Mouse (Mus musculus): ENCODE measurements around the gene Msi1. TPM values are rescaled to one million over a fixed set of nuclear protein-coding genes. Genes with fewer than 3 reads are reported as not detected.

Msi1 gene
- polyA plus RNA-seq, 1 experiment from 2014 or later = 29.5 TPM

DNA sequence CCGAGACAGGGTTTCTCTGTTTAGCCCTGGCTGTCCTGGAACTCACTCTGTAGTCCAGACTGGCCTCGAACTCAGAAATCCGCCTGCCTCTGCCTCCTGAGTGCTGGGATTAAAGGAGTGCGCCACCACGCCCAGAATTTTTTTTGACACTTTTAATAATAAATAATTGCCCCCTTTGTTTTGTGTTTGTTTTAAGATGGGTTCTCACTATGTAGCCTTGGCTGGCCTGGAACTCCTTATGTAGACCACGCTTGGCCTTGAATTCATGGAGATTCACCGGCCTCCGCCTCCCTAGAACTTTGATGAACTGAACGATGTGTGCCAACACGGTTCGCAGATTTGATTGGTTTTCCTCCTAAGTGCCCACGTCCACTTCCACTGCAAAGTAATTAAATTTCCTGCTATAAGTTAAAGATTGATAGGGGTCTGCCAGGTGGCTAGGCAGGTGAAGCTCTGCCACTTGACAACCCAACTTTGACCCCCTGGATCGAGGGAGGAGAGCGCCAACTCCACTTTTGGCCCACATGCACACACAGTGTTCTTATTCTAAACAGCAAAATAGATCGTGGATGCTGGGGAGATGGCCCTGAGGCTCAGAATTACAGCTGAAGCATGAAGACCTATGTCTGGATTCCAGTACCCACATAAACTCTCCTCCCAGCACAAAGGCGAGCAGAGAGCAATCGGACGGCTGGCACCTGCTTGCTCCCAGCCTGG is 56.2 kb downstream of the Msi1 start:
- no peak overlapping the region for H3K4me2 ChIP-seq
- WGBS = 87% methylated on average over 18 of the region's 18 CpGs
- peaks cover 18% of the 10 kb centered on the region for H3K4me1 ChIP-seq (replicated peaks)
- no peaks in the 10 kb centered on the region for H3K36me3 ChIP-seq
- peaks cover 21% of the 10 kb centered on the region for H3K27me3 ChIP-seq
- H3K4me3 ChIP-seq (replicated peaks) = no peak overlapping the region
- H3K9me3 ChIP-seq = no peaks in the 10 kb centered on the region
- no peak overlapping the region for H3K27ac ChIP-seq
- no peak overlapping the region for H3K9ac ChIP-seq (replicated peaks)
- ATAC-seq (ENCODE audit: insufficient number of reproducible peaks, insufficient read depth, low FRiP score, low TSS enrichment, low read depth) = no peak

DNA sequence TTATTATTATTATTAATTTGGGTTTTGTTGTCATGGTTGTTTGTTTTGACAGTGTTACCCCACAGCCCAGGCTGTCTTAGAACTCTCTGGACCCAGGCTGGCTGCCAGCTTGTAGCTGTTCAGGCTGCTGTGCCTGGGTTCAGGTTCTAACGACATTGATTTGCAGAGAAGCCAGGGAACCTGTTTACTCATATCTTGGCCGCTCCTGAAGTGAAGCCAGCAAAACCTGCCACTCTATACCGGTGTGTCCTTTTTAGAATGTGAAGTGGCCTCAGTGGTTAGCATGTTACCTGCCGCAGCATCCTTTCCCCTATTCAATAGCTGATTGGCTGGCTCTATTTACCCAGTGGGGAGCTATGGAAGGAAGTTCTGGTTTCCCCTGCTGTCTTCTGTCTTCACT is 57.3 kb downstream of the Msi1 start:
- ATAC-seq (ENCODE audit: insufficient number of reproducible peaks, insufficient read depth, low FRiP score, low TSS enrichment, low read depth) = no peak
- WGBS = 57% methylated on average over 4 of the region's 4 CpGs
- Histone ChIP-seq H3K4me2 (no peak overlapping the region), H3K9ac (replicated peaks) (no peak overlapping the region), H3K4me1 (replicated peaks) (peaks cover 25% of the 10 kb centered on the region), H3K27me3 (peaks cover 14% of the 10 kb centered on the region), H3K9me3 (no peaks in the 10 kb centered on the region), H3K36me3 (no peaks in the 10 kb centered on the region), H3K4me3 (replicated peaks) (no peak overlapping the region), H3K27ac (no peak overlapping the region)

GRCm38 (mm10) chr5:115487353-115487752 is 58.0 kb downstream of the Msi1 start:
- H3K36me3 ChIP-seq = no peaks in the 10 kb centered on the region
- H3K27me3 ChIP-seq = peaks cover 8% of the 10 kb centered on the region
- no peak overlapping the region for H3K4me3 ChIP-seq (replicated peaks)
- 89% methylated on average over 8 of the region's 8 CpGs for WGBS
- ATAC-seq (ENCODE audit: insufficient number of reproducible peaks, insufficient read depth, low FRiP score, low TSS enrichment, low read depth) = no peak
- no peak overlapping the region for H3K9ac ChIP-seq (replicated peaks)
- no peak overlapping the region for H3K4me2 ChIP-seq
- H3K9me3 ChIP-seq = no peaks in the 10 kb centered on the region
- no peak overlapping the region for H3K27ac ChIP-seq
- peaks cover 30% of the 10 kb centered on the region for H3K4me1 ChIP-seq (replicated peaks)

- Histone ChIP-seq H3K9me3 (no peaks in the 10 kb centered on the region), H3K27me3 (peaks cover 1% of the 10 kb centered on the region; the same call in 1 of the 2 replicates), H3K36me3 (no peaks in the 10 kb centered on the region), H3K9ac (replicated peaks) (peak overlapping the region; percentile 56; the same call in 1 of the 2 replicates), H3K4me1 (replicated peaks) (peaks cover 27% of the 10 kb centered on the region), H3K27ac (no peak overlapping the region), H3K4me2 (no peak overlapping the region), H3K4me3 (replicated peaks) (0 out of 2 replicates have a peak overlapping the region, but pooled peaks have one; percentile 37)
- ATAC-seq (ENCODE audit: insufficient number of reproducible peaks, insufficient read depth, low FRiP score, low TSS enrichment, low read depth) = no peak
- WGBS = 76% methylated on average over 9 of the region's 9 CpGs
Measured at GRCm38 (mm10) chr5:115487942-115488580, 58.7 kb downstream of the Msi1 start.

- peak; percentile 71 for ATAC-seq (ENCODE audit: insufficient number of reproducible peaks, insufficient read depth, low FRiP score, low TSS enrichment, low read depth)
Measured at GRCm38 (mm10) chr5:115488841-115489698, 59.7 kb downstream of the Msi1 start.

GRCm38 (mm10) chr5:115489699-115490637 is 60.6 kb downstream of the Msi1 start:
- no peaks in the 10 kb centered on the region for H3K9me3 ChIP-seq
- WGBS = under 1% methylated on average over 50 of the region's 50 CpGs
- peak; percentile 61 for ATAC-seq (ENCODE audit: insufficient number of reproducible peaks, insufficient read depth, low FRiP score, low TSS enrichment, low read depth)
- H3K27me3 ChIP-seq = no peaks in the 10 kb centered on the region
- H3K27ac ChIP-seq = peak overlapping the region; percentile 100
- H3K4me3 ChIP-seq (replicated peaks) = peak overlapping the region; percentile 37
- peaks cover 29% of the 10 kb centered on the region for H3K4me1 ChIP-seq (replicated peaks)
- peak overlapping the region; percentile 74 for H3K9ac ChIP-seq (replicated peaks)
- H3K36me3 ChIP-seq = no peaks in the 10 kb centered on the region
- H3K4me2 ChIP-seq = peak overlapping the region; percentile 64

More at GRCm38 (mm10) chr5:115488841-115489698, 59.7 kb downstream of the Msi1 start:
- under 1% methylated on average over 39 of the region's 39 CpGs for WGBS
- peak overlapping the region; percentile 58 for H3K4me2 ChIP-seq
- peak overlapping the region; percentile 37 for H3K4me3 ChIP-seq (replicated peaks)
- H3K36me3 ChIP-seq = no peaks in the 10 kb centered on the region
- no peaks in the 10 kb centered on the region for H3K9me3 ChIP-seq
- H3K27ac ChIP-seq = peak overlapping the region; percentile 100
- H3K4me1 ChIP-seq (replicated peaks) = peaks cover 34% of the 10 kb centered on the region
- H3K9ac ChIP-seq (replicated peaks) = peak overlapping the region; percentile 56
- no peaks in the 10 kb centered on the region for H3K27me3 ChIP-seq

DNA sequence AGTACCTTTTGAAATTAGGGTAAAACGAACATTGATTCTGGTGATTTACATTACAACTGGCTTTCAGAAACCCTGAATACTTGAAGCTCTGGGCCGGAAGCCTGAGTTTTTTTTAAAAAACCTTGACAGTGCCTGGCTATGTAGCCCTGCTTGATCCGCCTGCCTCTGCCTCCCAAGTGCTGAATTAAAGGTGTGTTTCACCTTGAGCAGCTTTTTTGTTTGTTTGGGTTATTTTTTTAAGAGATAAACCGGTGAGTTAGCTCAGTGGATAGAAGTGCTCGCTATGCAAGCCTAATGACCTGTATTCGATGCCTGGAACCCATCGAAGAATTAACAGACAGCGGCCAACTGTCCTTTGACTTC is 61.2 kb downstream of the Msi1 start:
- H3K9me3 ChIP-seq = no peaks in the 10 kb centered on the region
- H3K4me1 ChIP-seq (replicated peaks) = peaks cover 29% of the 10 kb centered on the region
- H3K27ac ChIP-seq = peak overlapping the region; percentile 59; the same call in 1 of the 2 replicates
- H3K4me2 ChIP-seq = peak overlapping the region; percentile 64
- no peaks in the 10 kb centered on the region for H3K36me3 ChIP-seq
- H3K4me3 ChIP-seq (replicated peaks) = no peak overlapping the region
- no peak for ATAC-seq (ENCODE audit: insufficient number of reproducible peaks, insufficient read depth, low FRiP score, low TSS enrichment, low read depth)
- H3K27me3 ChIP-seq = no peaks in the 10 kb centered on the region
- no peak overlapping the region for H3K9ac ChIP-seq (replicated peaks)
- 11% methylated on average over 8 of the region's 8 CpGs for WGBS

DNA sequence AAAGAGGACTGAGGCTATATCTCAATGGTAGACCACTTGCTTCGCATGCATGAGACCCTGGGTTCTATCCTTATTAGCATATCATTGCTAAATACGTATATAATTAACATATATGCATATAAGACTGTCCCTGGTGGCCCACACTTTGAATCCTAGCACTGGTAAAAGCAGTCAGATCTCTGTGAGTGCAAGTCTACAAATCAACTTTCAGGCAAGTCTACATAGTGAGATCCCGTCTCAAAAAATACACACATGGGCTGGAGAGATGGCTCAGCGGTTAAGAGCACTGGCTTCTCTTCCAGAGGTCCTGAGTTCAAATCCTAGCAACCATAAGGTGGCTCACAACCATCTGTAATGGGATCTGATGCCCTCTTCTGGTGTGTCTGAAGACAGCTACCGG is 61.7 kb downstream of the Msi1 start:
- Histone ChIP-seq H3K4me2 (peak overlapping the region; percentile 64), H3K4me3 (replicated peaks) (no peak overlapping the region), H3K27me3 (no peaks in the 10 kb centered on the region), H3K36me3 (no peaks in the 10 kb centered on the region), H3K9me3 (no peaks in the 10 kb centered on the region), H3K27ac (no peak overlapping the region), H3K4me1 (replicated peaks) (peaks cover 29% of the 10 kb centered on the region), H3K9ac (replicated peaks) (no peak overlapping the region)
- no peak for ATAC-seq (ENCODE audit: insufficient number of reproducible peaks, insufficient read depth, low FRiP score, low TSS enrichment, low read depth)
- WGBS = 41% methylated on average over 5 of the region's 5 CpGs

DNA sequence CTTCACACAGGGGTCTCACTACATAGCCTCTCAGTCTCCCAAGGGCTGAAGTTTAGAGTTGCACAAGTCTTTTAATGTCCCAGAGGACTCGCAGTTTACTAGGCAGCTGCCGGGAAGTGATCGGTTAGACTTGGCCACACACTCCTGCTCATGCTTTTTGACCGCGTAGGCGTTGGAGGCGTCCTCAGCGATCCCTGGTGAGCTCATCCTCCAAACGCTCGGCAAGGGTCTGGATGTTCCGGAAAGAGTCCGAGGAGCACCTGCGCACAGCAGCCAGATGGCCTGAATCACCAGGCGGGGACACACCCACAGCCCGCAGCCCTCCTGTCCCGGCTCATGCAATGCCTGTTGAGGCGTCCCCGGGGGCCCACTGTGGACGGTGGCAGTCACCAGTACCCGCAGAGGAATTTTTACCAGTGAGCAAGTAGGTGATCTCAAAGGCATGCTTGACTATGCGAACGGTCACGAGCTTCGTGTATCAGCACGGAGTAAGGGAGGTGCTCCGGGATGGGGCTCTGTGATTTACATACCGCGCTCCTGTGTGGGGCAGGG is 62.4 kb downstream of the Msi1 start:
- H3K4me3 ChIP-seq (replicated peaks) = peak overlapping the region; percentile 27
- no peaks in the 10 kb centered on the region for H3K9me3 ChIP-seq
- peak overlapping the region; percentile 64 for H3K4me2 ChIP-seq
- peak overlapping the region; percentile 45; the same call in 1 of the 2 replicates for H3K9ac ChIP-seq (replicated peaks)
- ATAC-seq (ENCODE audit: insufficient number of reproducible peaks, insufficient read depth, low FRiP score, low TSS enrichment, low read depth) = no peak
- H3K27ac ChIP-seq = peak overlapping the region; percentile 18
- no peaks in the 10 kb centered on the region for H3K27me3 ChIP-seq
- 3% methylated on average over 28 of the region's 28 CpGs for WGBS
- no peaks in the 10 kb centered on the region for H3K36me3 ChIP-seq
- H3K4me1 ChIP-seq (replicated peaks) = peaks cover 29% of the 10 kb centered on the region

GRCm38 (mm10) chr5:115492711-115493335 is 63.4 kb downstream of the Msi1 start:
- Histone ChIP-seq H3K4me1 (replicated peaks) (peaks cover 29% of the 10 kb centered on the region), H3K9me3 (no peaks in the 10 kb centered on the region), H3K36me3 (no peaks in the 10 kb centered on the region), H3K9ac (replicated peaks) (no peak overlapping the region), H3K4me3 (replicated peaks) (no peak overlapping the region), H3K4me2 (no peak overlapping the region), H3K27ac (peak overlapping the region; percentile 83), H3K27me3 (no peaks in the 10 kb centered on the region)
- WGBS = 64% methylated on average over 6 of the region's 6 CpGs
- no peak for ATAC-seq (ENCODE audit: insufficient number of reproducible peaks, insufficient read depth, low FRiP score, low TSS enrichment, low read depth)

Measured in limb, embryonic 12.5 days (tissue).